ENCODE assay signal across 10 mouse cellular contexts in the genomic region with DNA sequence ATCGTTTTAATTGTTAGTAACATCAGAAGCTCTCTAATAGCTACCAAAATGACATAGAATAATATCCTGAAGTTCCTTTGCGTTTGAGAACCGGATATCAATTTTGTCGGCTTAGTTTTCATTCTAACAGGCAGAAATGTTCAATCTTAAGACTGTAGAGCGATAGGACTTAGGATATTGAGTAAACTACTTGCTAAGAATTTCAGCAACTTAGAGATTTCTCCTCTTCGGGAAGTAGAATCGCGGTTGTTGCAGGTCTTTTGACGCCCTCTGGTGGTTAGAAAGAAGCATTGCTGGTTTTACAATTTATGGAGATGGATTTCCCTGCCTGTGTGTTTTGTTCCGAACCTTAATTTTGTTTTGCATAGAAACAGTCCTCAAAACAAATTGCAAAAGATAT. TPM values are rescaled to one million over a fixed set of nuclear protein-coding genes. Genes with fewer than 3 reads are reported as not detected.
DNase-seq lines count a peak whose midpoint lies in the region; ATAC-seq lines count a peak whose summit lies in the region.
"Had no signal": no experiment of that assay in that cellular context is flagged by ENCODE, and none has a peak within 500 bp of the region (broad histone marks: within the 10 kb centered on the region; RNA-seq: fewer than 3 reads in every experiment).

No protein-coding gene starts in this region.

- no peaks in the 10 kb centered on the region for H3K27me3 ChIP-seq in heart, embryonic 10.5 days (ENCODE audit: insufficient read depth, poor library complexity, severe bottlenecking)
- no peaks in the 10 kb centered on the region for H3K27me3 ChIP-seq in midbrain, embryonic 14.5 days (ENCODE audit: control insufficient read depth, insufficient read depth, low read length)
- no peaks in the 10 kb centered on the region for H3K27me3 ChIP-seq in midbrain, embryonic 10.5 days (ENCODE audit: low read depth, poor library complexity, severe bottlenecking)
- H3K27me3 ChIP-seq: embryonic facial prominence, embryonic 12.5 days; liver, embryonic 15.5 days had no signal

- H3K36me3 ChIP-seq in heart, embryonic 10.5 days: no peaks in the 10 kb centered on the region
- no peaks in the 10 kb centered on the region for H3K36me3 ChIP-seq in midbrain, embryonic 14.5 days (ENCODE audit: control insufficient read depth, insufficient read depth, low read length)
- H3K36me3 ChIP-seq in midbrain, embryonic 10.5 days: no peaks in the 10 kb centered on the region
- H3K36me3 ChIP-seq: embryonic facial prominence, embryonic 12.5 days; liver, embryonic 15.5 days had no signal

- H3K9ac ChIP-seq in midbrain, embryonic 14.5 days (replicated peaks; ENCODE audit: low read length): no peak overlapping the region
- H3K9ac ChIP-seq: embryonic facial prominence, embryonic 12.5 days; liver, embryonic 15.5 days had no signal

- H3K4me2 ChIP-seq in midbrain, embryonic 14.5 days (ENCODE audit: low read length): no peak overlapping the region
- H3K4me2 ChIP-seq: embryonic facial prominence, embryonic 12.5 days; liver, embryonic 15.5 days had no signal

- no peak overlapping the region for H3K27ac ChIP-seq in heart, embryonic 10.5 days
- H3K27ac ChIP-seq in midbrain, embryonic 14.5 days (replicated peaks; ENCODE audit: low read depth, low read length): no peak overlapping the region
- no peak overlapping the region for H3K27ac ChIP-seq in midbrain, embryonic 10.5 days (replicated peaks)
- H3K27ac ChIP-seq: embryonic facial prominence, embryonic 12.5 days; liver, embryonic 15.5 days had no signal

- H3K9me3 ChIP-seq in heart, embryonic 10.5 days: no peaks in the 10 kb centered on the region
- no peaks in the 10 kb centered on the region for H3K9me3 ChIP-seq in midbrain, embryonic 14.5 days (ENCODE audit: control insufficient read depth, low read length)
- H3K9me3 ChIP-seq in midbrain, embryonic 10.5 days (replicated peaks): no peaks in the 10 kb centered on the region
- H3K9me3 ChIP-seq: embryonic facial prominence, embryonic 12.5 days; liver, embryonic 15.5 days had no signal

- no peaks in the 10 kb centered on the region for H3K4me1 ChIP-seq in heart, embryonic 10.5 days
- no peaks in the 10 kb centered on the region for H3K4me1 ChIP-seq in midbrain, embryonic 14.5 days (ENCODE audit: control insufficient read depth, insufficient read depth, low read length)
- no peaks in the 10 kb centered on the region for H3K4me1 ChIP-seq in midbrain, embryonic 10.5 days
- H3K4me1 ChIP-seq: embryonic facial prominence, embryonic 12.5 days; liver, embryonic 15.5 days had no signal

- no peak for ATAC-seq in midbrain, embryonic 14.5 days (ENCODE audit: low FRiP score, low TSS enrichment)
- peak; percentile 92 for ATAC-seq in common myeloid progenitor, adult 5-6 weeks (replicated peaks; ENCODE audit: low read depth, poor library complexity, severe bottlenecking)

- intact Hi-C loops in heart, postnatal 14 days (cut with DNase I): loop anchor here (10.0 kb wide), 1 partner anchor 795 kb away; no protein-coding TSS in a partner anchor

- WGBS in heart, embryonic 10.5 days: 23% methylated on average over 10 of the region's 10 CpGs
- 24% methylated on average over 10 of the region's 10 CpGs for WGBS in midbrain, embryonic 14.5 days
- WGBS in midbrain, embryonic 10.5 days: 28% methylated on average over 10 of the region's 10 CpGs

- DNase-seq in heart, embryonic 10.5 days (ENCODE audit: low spot score): no peak
- DNase-seq in heart, postnatal 14 days: no peak
- peak; percentile 87 for DNase-seq in midbrain, embryonic 14.5 days
- DNase-seq in midbrain, embryonic 10.5 days (ENCODE audit: low spot score): no peak
- peak; percentile 68 for DNase-seq in retina, postnatal 1 day
- no peak for DNase-seq in cerebellum, postnatal 25 days
- no peak for DNase-seq in yolk sac, embryonic 10.5 days (ENCODE audit: low spot score)

- H3K4me3 ChIP-seq in heart, embryonic 10.5 days: 0 out of 2 replicates have a peak overlapping the region, but pooled peaks have one; percentile 13
- no peak overlapping the region for H3K4me3 ChIP-seq in midbrain, embryonic 14.5 days (replicated peaks; ENCODE audit: low read depth, low read length)
- no peak overlapping the region for H3K4me3 ChIP-seq in midbrain, embryonic 10.5 days
- H3K4me3 ChIP-seq: embryonic facial prominence, embryonic 12.5 days; liver, embryonic 15.5 days had no signal

RNA-seq across cellular contexts. Expression of a gene that starts 36.2 kb away (rescaled TPM):
- polyA plus RNA-seq in heart, embryonic 10.5 days (2016; fragmentation: Nextera tagmentation; extraction: Ambion mirVana): 1.2 and 1.5 TPM in 2 replicates
- under 1 TPM in 1 of 2 experiments, not detected in 1; 0.15 TPM for total RNA-seq in heart, postnatal 14 days (2021)
- 1.8 and 1.9 TPM in 2 replicates for polyA plus RNA-seq in midbrain, embryonic 14.5 days (2014; fragmentation: Nextera tagmentation; extraction: Ambion mirVana)
- 0.84 and 0.92 TPM in 2 replicates for polyA plus RNA-seq in midbrain, embryonic 10.5 days (2016; fragmentation: Nextera tagmentation; extraction: Ambion mirVana)
- 0.82 TPM in 1 of 2 replicates, not detected in the other for total RNA-seq in common myeloid progenitor, adult 5-6 weeks (2017)

RNA-seq across cellular contexts. Expression of a gene that starts 36.8 kb away (rescaled TPM):
- polyA plus RNA-seq in heart, embryonic 10.5 days (2016; fragmentation: Nextera tagmentation; extraction: Ambion mirVana): 42.5 and 44.2 TPM in 2 replicates
- 10 to 100 TPM; 23.8 to 24.7 TPM for total RNA-seq in heart, postnatal 14 days (2021)
- 27.2 TPM in 2 replicates for polyA plus RNA-seq in midbrain, embryonic 14.5 days (2014; fragmentation: Nextera tagmentation; extraction: Ambion mirVana)
- 39.5 and 42.3 TPM in 2 replicates for polyA plus RNA-seq in midbrain, embryonic 10.5 days (2016; fragmentation: Nextera tagmentation; extraction: Ambion mirVana)
- 33.9 and 37.4 TPM in 2 replicates for total RNA-seq in common myeloid progenitor, adult 5-6 weeks (2017)

Comparison
In these comparisons a context has a peak if more than half of its experiments do, and no peak if none do; other contexts are left out.
1. DNase-seq: peak in midbrain, embryonic 14.5 days (single experiment) and retina, postnatal 1 day (single experiment); none in heart, embryonic 10.5 days (single experiment), heart, postnatal 14 days (0 of 2), midbrain, embryonic 10.5 days (single experiment), cerebellum, postnatal 25 days (0 of 2) and yolk sac, embryonic 10.5 days (single experiment).